Mouse (Mus musculus): ENCODE results near the gene Spred3.
A peak's percentile ranks its signal among the peaks of the same experiment; 100 is the strongest.
"Not testable (repeated sequence)": the region's sequence is repeated elsewhere in the genome, so short reads cannot be mapped to it uniquely, and the experiment has no call there.

The Spred3 gene

GRCm38 (mm10) chr7:29170066-29170754 lies at the start of gene Spred3, which contains the start of gene Ggn:
Gene Spred3 (minus strand): TSS chr7:29170411.
Gene Ggn (plus strand): TSS chr7:29170210.
- peak; percentile 78 for DNase-seq (ENCODE audit: extremely low read depth, low read depth)

GRCm38 (mm10) chr7:29214846-29215245 lies 44.6 kb upstream of the Spred3 start:
- DNase-seq (ENCODE audit: extremely low read depth, low read depth), result no peak

- DNase-seq (ENCODE audit: extremely low read depth, low read depth), result no peak
These were observed 44.0 kb upstream of the Spred3 start for GRCm38 (mm10) chr7:29214236-29214635.

GRCm38 (mm10) chr7:29213675-29214082 lies 43.5 kb upstream of the Spred3 start, which contains the start of gene Catsperg1:
Gene Catsperg1 (minus strand): TSS chr7:29214035.
- DNase-seq (ENCODE audit: extremely low read depth, low read depth), result no peak

GRCm38 (mm10) chr7:29212775-29213560 lies 42.8 kb upstream of the Spred3 start:
- not testable (repeated sequence) for DNase-seq (ENCODE audit: extremely low read depth, low read depth)

- peak; percentile 91 for DNase-seq (ENCODE audit: extremely low read depth, low read depth)
These were observed 42.1 kb upstream of the Spred3 start for GRCm38 (mm10) chr7:29212199-29212765.

- DNase-seq (ENCODE audit: extremely low read depth, low read depth), result peak; percentile 83
These were observed 41.4 kb upstream of the Spred3 start for GRCm38 (mm10) chr7:29211415-29212198.

- not testable (repeated sequence) for DNase-seq (ENCODE audit: extremely low read depth, low read depth)
These were observed 40.8 kb upstream of the Spred3 start for GRCm38 (mm10) chr7:29211013-29211412.

- DNase-seq (ENCODE audit: extremely low read depth, low read depth), result no peak
These were observed 32.4 kb upstream of the Spred3 start for GRCm38 (mm10) chr7:29202577-29202976.

- not testable (repeated sequence) for DNase-seq (ENCODE audit: extremely low read depth, low read depth)
These were observed 24.0 kb upstream of the Spred3 start for GRCm38 (mm10) chr7:29194230-29194629.

GRCm38 (mm10) chr7:29181323-29181722 lies 11.1 kb upstream of the Spred3 start:
- DNase-seq (ENCODE audit: extremely low read depth, low read depth), result not testable (repeated sequence)

- no peak for DNase-seq (ENCODE audit: extremely low read depth, low read depth)
These were observed 10.6 kb upstream of the Spred3 start for GRCm38 (mm10) chr7:29180854-29181236.

- peak; percentile 94 for DNase-seq (ENCODE audit: extremely low read depth, low read depth)
These were observed 10.1 kb upstream of the Spred3 start, which contains the start of gene Psmd8 for GRCm38 (mm10) chr7:29180077-29180853. Gene Psmd8 (minus strand): TSS chr7:29180701.

GRCm38 (mm10) chr7:29179323-29179722 lies 9.1 kb upstream of the Spred3 start:
- peak; percentile 41 for DNase-seq (ENCODE audit: extremely low read depth, low read depth)

GRCm38 (mm10) chr7:29178106-29178505 lies 7.9 kb upstream of the Spred3 start:
- no peak for DNase-seq (ENCODE audit: extremely low read depth, low read depth)

GRCm38 (mm10) chr7:29172390-29173016 lies 2.3 kb upstream of the Spred3 start:
- DNase-seq (ENCODE audit: extremely low read depth, low read depth), result no peak

- DNase-seq (ENCODE audit: extremely low read depth, low read depth), result no peak
These were observed 1.4 kb upstream of the Spred3 start for GRCm38 (mm10) chr7:29171562-29172097.

GRCm38 (mm10) chr7:29170755-29171561 lies 747 bp upstream of the Spred3 start:
- no peak for DNase-seq (ENCODE audit: extremely low read depth, low read depth)

All from MEL-GATA-1-ER (cell line).